Mouse (Mus musculus): ENCODE results near the gene Tnni3.
"Not testable (repeated sequence)": the region's sequence is repeated elsewhere in the genome, so short reads cannot be mapped to it uniquely, and the experiment has no call there.

The Tnni3 gene

DNA sequence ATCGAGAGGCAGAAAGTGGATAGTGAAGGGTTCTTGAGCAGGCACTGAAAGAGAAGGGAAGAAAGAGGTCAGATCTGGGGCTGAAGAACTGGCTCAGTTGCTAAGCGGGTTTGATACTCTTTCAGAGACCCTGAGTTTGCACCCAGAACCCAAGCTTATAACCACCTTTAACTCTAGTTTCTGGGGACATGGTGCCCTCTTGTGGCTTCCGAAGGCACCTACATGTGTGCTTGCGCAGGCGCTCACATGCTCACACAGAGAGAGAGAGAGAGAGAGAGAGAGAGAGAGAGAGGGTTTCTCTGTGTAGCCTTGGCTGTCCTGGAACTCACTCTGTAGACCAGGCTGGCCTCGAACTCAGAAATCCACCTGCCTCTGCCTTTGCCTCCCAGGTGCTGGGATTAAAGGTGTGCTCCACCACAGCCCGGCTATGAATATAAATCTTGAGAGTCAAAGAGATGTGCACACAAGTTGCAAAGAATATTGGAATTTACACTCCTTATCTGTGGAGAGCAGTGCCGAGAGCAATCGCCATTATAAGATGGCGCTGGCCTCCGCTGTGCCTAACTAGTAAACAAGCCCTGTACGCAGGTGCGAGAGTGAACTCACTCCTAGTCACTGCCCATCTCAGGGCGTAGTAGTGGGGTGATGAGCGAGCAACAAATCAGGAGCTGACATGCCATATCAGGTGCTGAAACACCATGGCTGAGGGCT, at the start of gene Tnni3:
TSS of gene Tnni3 (minus strand) at position 18 of the 711 bp plus-strand sequence.
- peak; percentile 16 for DNase-seq (ENCODE audit: low spot score)

- not testable (repeated sequence) for DNase-seq (ENCODE audit: low spot score)
Observed at GRCm38 (mm10) chr7:4572361-4572760, 48.3 kb upstream of the Tnni3 start.

GRCm38 (mm10) chr7:4562660-4563059, 38.6 kb upstream of the Tnni3 start:
- DNase-seq (ENCODE audit: low spot score): no peak

- DNase-seq (ENCODE audit: low spot score): no peak
Observed at GRCm38 (mm10) chr7:4557167-4557560, 33.1 kb upstream of the Tnni3 start.

DNA sequence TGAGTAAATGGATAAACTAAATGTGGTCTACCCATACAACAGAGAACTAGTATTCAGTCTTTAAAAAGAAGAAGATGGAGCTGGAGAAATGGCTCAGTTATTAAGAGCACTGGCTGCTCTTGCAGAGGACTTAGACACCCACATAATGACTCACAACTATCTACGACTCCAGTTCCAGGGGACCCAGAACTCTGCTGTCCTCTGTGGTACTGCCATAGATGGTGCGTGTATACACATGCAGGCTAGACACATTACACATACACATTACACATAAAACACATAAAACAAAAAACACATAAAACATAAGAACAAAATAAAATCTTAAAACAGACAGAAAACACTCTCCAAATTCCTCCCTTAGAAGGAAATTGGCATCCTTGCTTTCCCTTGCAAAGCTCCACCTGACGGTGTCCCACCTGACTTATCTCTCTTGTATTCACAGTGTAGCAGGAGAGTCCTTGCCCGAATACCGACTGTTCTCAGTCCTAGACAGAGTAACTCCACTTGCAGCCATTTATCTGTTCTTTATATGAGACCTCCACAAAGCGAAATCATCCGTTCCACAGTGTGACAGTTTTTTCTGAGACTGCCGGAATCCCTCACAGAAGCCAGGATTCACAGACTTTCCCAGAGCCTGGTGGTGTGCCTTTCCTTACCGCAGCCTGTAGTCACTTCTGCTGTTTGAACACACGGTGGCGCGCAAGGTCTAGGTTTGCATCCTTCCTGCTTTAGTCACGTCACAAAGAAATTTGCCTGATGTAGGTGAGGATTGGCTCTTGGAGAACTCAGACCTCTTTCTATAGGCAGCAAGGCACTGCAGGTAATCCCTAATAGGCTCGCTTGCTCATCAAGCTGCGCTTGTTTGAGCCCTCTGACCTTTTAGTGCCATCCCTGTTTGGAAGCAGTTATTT, 32.5 kb upstream of the Tnni3 start:
- DNase-seq (ENCODE audit: low spot score): peak; percentile 88

DNA sequence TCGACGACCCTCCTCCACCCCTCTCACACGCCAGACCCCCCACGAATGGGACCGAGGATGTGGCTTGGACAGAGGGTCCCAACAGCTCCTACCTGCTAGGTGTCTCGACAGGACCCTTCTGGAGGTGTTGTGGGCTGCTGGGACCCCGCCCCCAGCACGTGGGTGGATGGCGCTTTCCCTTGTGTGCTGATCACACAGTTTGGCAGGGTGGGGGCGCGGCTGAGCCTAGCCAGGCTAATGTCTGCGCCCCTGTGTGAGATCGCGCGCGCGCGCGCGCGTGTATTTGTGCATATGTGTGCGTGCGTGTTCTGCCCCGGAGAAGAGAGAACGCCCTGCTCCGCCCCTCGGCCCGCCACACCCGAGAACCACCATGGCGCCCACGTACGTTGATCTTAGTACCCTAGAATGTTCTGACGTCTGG, 23.2 kb upstream of the Tnni3 start, which contains the start of gene Syt5:
TSS of gene Syt5 (minus strand) at position 321 of the 421 bp plus-strand sequence.
- no peak for DNase-seq (ENCODE audit: low spot score)

DNA sequence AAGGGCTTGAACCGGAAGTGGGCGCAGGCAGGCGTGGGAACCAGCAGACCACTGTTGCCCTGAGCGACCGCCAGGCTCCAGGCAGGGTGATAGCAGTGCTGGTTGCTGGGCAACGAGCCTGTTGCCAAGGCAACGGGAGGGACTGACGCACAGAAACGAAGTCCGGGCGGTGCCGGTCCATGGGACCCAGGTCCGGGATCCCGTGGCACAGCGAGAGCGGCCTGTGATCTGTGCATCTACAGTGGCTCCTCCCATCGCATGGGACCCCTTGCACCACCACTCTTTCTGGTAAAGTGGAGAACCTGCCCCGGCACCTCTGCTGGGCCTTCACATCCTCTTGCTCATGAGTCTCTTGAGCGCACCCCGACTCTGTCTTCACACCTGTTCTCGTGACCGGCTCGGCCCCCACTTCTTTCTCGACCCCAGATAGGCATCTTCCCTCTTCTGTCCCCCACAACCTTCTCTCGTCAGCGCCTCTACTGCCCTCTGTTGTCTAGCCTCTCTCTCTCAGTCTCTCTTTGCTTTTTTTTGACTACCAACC, 22.6 kb upstream of the Tnni3 start:
- DNase-seq (ENCODE audit: low spot score): no peak

GRCm38 (mm10) chr7:4546050-4546449, 22.0 kb upstream of the Tnni3 start:
- DNase-seq (ENCODE audit: low spot score): no peak

- no peak for DNase-seq (ENCODE audit: low spot score)
Observed at GRCm38 (mm10) chr7:4542013-4542412, 18.0 kb upstream of the Tnni3 start.

GRCm38 (mm10) chr7:4541344-4541743, 17.3 kb upstream of the Tnni3 start:
- no peak for DNase-seq (ENCODE audit: low spot score)

DNA sequence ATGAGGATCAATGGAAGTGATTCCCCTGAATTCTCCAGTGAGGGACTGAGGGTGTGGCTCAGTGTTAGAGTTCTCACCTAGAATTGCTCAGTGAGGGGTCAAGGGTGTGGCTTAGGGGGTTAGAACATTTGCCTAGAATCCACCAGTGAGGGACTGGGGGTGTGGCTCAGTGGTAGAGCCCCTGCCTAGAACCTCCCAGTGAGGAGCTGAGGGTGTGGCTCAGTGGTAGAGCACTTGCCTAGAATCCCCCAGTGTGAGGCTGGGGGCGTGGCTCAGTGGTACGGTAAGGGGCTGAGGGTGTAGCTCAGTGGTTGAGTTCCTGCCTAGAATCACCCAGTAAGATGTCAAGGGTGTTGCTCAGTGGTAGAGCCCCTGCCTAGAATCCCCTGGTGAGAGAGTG, 15.0 kb upstream of the Tnni3 start:
- DNase-seq (ENCODE audit: low spot score): no peak

GRCm38 (mm10) chr7:4537181-4537580, 13.2 kb upstream of the Tnni3 start:
- no peak for DNase-seq (ENCODE audit: low spot score)

DNA sequence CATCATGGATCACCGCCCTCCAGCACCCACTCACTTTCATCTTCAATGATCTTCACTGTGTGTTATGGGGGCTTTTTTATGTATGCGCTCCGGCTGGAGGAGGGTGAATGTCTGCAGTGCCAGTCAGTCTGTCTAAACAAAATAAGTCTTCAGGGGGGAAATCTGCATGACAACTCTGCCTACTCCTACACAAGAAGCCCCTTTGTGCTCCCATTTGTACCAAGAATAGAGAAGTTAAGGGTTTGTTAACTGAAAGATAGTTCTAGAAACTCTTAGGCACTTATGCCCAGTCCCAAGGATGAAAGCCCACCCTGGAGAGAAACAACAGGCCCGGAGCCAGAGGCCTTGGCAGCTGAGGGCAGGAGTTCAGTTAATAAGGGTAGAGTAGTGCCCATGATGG, 12.3 kb upstream of the Tnni3 start:
- DNase-seq (ENCODE audit: low spot score): no peak

GRCm38 (mm10) chr7:4532005-4532729, 8.1 kb upstream of the Tnni3 start, which contains the start of gene Dnaaf3:
Dnaaf3 (minus strand) TSS chr7:4532453.
- DNase-seq (ENCODE audit: low spot score): no peak

DNA sequence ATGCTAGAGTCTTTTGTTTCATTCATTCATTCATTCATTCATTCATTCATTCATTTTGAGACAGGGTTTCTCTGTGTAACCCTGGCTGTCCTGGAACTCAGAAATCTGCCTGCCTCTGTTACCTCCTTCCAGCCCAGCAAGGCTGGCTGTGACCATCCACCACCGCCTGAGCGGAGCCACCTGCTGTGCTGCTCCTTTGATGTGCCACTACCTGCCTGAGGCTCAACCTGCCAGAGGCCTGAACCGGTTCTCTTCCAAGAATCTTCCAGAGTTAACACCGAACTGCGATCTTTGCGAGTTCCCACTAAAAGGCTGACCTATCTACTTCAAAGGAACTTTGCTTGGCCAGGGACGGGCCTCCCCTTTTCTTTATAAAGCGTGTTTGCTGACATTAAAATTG, 6.1 kb upstream of the Tnni3 start:
- not testable (repeated sequence) for DNase-seq (ENCODE audit: low spot score)

DNA sequence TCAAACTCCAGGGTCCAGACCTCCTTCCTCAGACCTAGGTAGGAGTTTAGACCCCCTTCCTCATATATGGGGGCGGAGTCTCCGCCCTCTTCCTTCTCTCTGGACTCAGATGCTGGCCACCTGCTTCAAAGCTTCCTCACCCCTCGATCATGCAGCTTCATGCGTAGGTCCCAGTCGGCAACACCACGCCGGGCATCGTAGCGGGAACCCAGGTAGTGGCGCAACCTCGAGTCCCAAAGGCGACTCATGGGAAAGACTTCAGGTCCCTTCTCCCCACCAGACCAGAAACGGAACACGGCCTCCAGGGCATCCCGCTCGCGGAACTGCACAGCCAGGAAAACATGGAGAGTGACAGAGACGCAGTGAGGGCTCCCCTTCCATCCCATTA, 3.3 kb upstream of the Tnni3 start:
- no peak for DNase-seq (ENCODE audit: low spot score)

- DNase-seq (ENCODE audit: low spot score): peak; percentile 37
Observed at GRCm38 (mm10) chr7:4526341-4527301, 2.6 kb upstream of the Tnni3 start.

DNA sequence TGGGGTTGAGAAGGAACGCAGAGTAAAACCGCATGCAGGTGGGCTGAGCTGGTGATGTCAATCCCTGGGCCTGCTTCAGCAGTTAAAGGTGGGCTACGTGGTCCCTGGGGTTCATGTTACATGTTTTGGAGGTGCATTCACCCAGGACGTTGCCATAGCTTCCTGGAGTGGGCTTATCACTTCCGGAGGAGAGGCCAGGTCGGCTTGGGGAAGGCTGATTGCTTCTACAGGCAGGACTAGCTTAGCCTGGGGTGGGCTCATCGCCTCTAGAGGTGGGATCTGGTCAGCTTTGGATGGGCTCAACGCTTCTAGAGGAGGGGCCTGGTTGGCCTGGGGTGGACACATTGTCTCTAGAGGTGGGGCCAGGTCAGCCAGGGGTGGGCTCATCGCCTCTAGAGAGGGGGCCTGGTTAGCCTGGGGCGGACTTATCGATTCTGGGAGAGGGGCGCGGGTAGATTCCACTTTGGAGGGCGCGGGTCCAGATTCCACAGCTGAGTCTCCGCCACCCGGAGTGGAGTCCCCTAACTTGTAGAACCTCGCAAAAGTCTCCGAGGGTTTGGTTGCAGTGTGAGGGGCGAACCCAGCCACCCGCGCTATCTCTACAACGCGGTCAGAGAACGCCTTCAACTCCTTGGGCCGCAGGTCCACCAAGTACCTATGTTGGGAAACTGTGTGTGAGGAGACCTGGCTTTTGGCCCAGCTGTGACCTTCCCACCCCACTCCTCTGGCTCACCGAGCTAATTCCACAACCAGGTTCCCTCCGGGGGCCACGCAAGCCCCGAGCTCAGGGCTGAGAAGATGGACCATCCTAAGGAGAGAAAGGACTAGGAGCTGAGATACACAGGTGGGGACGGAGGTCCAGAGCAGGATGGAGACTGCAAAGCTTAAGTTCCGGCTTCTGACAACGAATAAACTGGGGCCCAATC, 561 bp downstream of the Tnni3 start:
- DNase-seq (ENCODE audit: low spot score): no peak

GRCm38 (mm10) chr7:4522292-4522691, 1.7 kb downstream of the Tnni3 start:
- DNase-seq (ENCODE audit: low spot score): no peak

Measured in adipocyte (in vitro differentiated cells).